ENCODE assay signal across 21 mouse cellular contexts in the genomic region with DNA sequence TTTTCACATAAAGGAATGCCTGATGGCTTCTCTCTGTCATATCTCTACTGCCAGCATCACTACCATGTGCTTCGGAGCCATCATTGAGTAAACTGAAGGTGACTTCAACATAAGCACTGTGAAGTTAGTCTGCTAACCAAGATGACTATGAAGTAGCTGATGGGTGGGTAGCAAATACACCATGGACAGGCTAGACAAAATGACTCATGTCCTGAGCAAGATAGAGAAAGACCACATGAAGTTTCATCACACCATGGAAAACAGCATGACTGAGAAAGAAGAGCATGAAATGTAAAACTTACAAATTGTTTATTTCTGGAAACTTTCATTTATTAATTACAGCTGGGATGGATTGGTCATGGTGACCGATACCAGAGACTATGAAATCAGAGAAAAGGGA.
DNase-seq lines count a peak whose midpoint lies in the region; ATAC-seq and TF ChIP-seq lines count a peak whose summit lies in the region.
"Had no signal": no experiment of that assay in that cellular context is flagged by ENCODE, and none has a peak within 500 bp of the region (broad histone marks: within the 10 kb centered on the region; RNA-seq: fewer than 3 reads in every experiment).

No protein-coding gene starts in this region.

- H3K4me2 ChIP-seq in myocyte (ENCODE audit: low read depth) = no peak overlapping the region
- H3K4me2 ChIP-seq: embryonic facial prominence, embryonic 12.5 days had no signal

- H3ac ChIP-seq in C2C12 (ENCODE audit: control insufficient read depth, insufficient read length, low read depth) (no peak overlapping the region), myocyte (ENCODE audit: control insufficient read depth, insufficient read length) (no peak overlapping the region)

- H3K36me3 ChIP-seq in C2C12 (ENCODE audit: control insufficient read depth, insufficient read depth) (no peaks in the 10 kb centered on the region), myocyte (ENCODE audit: control insufficient read depth, insufficient read depth) (no peaks in the 10 kb centered on the region)
- H3K36me3 ChIP-seq: embryonic facial prominence, embryonic 10.5 days; embryonic facial prominence, embryonic 12.5 days; G1E had no signal

- H3K79me3 ChIP-seq in C2C12 (ENCODE audit: low read depth) = no peaks in the 10 kb centered on the region

- peak; percentile 61 for DNase-seq in 3T3-L1 (ENCODE audit: low read depth, low spot score)
- DNase-seq in kidney, adult 9 months = no peak
- DNase-seq: adrenal gland, adult 8-10 months; adrenal gland, postnatal 14 days; adrenal gland, postnatal 36 days; B cell, adult 2 months; cerebellum, adult 11-12 months; cerebellum, adult 2 months; cerebellum, adult 9-10 months; cerebellum, postnatal 10 days; cerebellum, postnatal 25 days had no signal

- H3K27me3 ChIP-seq in C2C12 (ENCODE audit: control insufficient read depth, insufficient read depth, insufficient read length) (no peaks in the 10 kb centered on the region), myocyte (ENCODE audit: control insufficient read depth, insufficient read depth, insufficient read length) (no peaks in the 10 kb centered on the region)
- H3K27me3 ChIP-seq: embryonic facial prominence, embryonic 12.5 days; Patski had no signal

- no peak for TF ChIP-seq CTCF in C2C12 (IDR thresholded peaks at IDR 0.05; ENCODE audit: control insufficient read depth, insufficient read depth, insufficient read length)

- no peak overlapping the region for H3K4me3 ChIP-seq in C2C12 (ENCODE audit: insufficient read depth, poor library complexity, severe bottlenecking)
- H3K4me3 ChIP-seq in myocyte = no peak overlapping the region
- H3K4me3 ChIP-seq: embryonic facial prominence, embryonic 10.5 days; embryonic facial prominence, embryonic 12.5 days had no signal

- H3K79me2 ChIP-seq in C2C12 (ENCODE audit: control insufficient read depth, insufficient read depth) (no peaks in the 10 kb centered on the region), myocyte (ENCODE audit: control insufficient read depth, insufficient read depth) (no peaks in the 10 kb centered on the region)

- no peak for TF ChIP-seq POLR2A in myocyte (IDR thresholded peaks at IDR 0.05; ENCODE audit: insufficient read length, low read depth)

- ATAC-seq in frontal cortex, adult (ENCODE audit: low TSS enrichment) = no peak
- ATAC-seq: activated CD4-positive, CD25-positive, alpha-beta regulatory T cell, adult 4 months; forebrain, embryonic 14.5 days; forebrain, embryonic 16.5 days; Patski had no signal

TF ChIP-seq in C2C12, 6 proteins besides CTCF, POLR2A, EP300 and RAD21:
- TF ChIP-seq CEBPB (IDR thresholded peaks at IDR 0.05; ENCODE audit: low read depth) (peak; percentile 35), MAX (IDR thresholded peaks at IDR 0.05) (no peak)
TF ChIP-seq in C2C12: peak in this region for 1.

TF ChIP-seq in myocyte, 11 proteins besides CTCF, POLR2A, EP300 and RAD21:
- TF ChIP-seq USF1 (IDR thresholded peaks at IDR 0.05; ENCODE audit: low read depth) = no peak
- TF ChIP-seq POLR2AphosphoS2 (IDR thresholded peaks at IDR 0.05; ENCODE audit: insufficient read length, low read depth) = no peak
- TF ChIP-seq CEBPB (IDR thresholded peaks at IDR 0.05; ENCODE audit: insufficient read depth, poor library complexity, severe bottlenecking) = peak; percentile 56
- TF ChIP-seq TCF12 (IDR thresholded peaks at IDR 0.05; ENCODE audit: insufficient read depth, poor library complexity, severe bottlenecking) = no peak
